Mouse (Mus musculus) thymus, postnatal 36 days (tissue): ENCODE measurements at regions not wholly inside any gene's neighbourhood (a gene's known extent, or its start where the extent isn't known, plus 50 kb on each side); places are given as distances from the start of the nearest gene placed in this dataset.
A peak's percentile ranks its signal among the peaks of the same experiment; 100 is the strongest.

Experiments used
- DNase-seq, 2 experiments: peaks; one replicate each; pipeline ENCODE4 v3.0.0; 2022; ENCODE audit warnings: mixed read lengths in 2 of 2

DNA sequence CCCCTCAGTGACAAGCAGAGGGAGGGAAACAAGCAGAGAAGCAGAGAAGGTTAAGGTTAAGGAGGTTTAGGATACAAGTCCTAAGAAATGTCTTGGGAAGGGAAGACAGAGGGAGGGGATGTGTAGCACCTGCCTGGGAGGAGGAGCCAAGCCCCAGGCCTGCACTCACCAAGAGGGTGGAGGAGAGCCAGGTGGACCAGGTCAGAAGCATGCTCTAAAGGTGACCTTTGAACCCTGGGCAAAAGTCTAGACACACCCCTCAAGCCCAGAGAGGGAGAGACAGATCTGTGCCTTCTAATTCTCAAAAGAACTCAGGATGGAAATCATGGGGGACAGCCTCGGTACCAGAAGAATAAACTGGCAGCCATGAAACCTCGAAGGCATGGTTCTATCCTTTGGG, 54.4 kb upstream of the Calm2 start:
- DNase-seq: no peak

GRCm38 (mm10) chr17:87501687-87502387, 55.1 kb upstream of the Calm2 start:
- no peak for DNase-seq

DNA sequence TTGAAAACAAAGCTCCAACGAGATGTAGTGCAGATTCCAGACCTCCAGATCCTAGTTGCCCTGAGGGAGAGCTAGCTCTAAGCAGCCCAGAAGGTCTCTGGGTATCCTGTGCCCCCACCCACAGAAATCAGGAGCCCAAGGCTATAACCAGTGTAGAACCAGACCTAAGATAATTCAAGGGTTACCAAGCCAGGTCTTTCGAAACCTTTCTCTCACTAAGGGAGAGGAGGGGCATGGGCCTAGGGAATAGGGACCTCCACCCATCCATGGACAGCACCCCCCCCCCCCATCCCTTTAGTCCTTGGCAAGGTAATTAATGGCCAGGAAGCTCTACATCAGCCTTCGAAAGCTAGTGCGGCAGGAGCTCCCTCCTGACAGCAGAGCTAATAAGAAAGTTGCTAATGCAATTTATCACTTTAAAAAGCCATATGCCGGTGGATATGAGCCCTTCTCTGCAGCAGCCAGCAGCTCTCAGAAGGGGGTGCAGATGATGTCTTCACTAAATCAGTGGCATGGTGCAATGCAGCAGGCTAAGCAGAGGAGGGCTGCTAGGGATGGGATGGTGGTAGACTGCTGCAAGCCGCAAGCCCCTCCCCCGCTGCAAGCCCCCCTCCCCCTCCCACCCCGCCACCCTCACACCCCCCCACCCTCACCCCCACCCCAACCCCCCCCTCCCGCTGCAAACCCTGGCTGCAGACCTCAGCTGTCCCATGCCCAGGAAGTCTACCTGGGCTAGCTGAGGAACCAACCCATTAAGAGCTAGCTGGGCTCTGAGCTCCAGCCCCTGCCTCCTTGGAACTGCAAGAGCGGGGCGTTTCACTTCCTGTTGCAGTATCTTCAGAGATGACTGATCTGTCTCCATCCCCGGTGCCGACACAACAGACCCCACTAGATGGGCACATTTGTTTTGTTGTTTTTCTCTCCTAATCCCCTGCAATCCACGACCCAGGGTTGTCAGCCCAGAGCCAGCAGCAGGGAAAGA, 55.9 kb upstream of the Calm2 start:
- DNase-seq: peak; percentile 17 to 29

DNA sequence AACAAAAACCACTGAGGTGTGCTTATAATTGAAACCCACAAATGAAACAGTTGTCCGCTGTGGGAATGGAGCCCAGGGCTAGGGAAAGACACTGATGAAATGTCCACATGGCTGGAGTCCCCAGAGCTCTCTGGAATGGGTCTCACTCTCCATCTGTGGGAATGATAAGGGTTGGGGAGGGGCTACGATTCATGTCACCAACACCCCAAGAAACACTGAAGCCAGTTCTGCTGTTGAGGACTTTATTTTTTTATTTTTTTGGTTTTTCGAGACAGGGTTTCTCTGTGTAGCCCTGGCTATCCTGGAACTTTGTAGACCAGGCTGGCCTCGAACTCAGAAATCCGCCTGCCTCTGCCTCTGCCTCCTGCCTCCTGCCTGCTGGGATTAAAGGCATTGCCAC, 56.8 kb upstream of the Calm2 start:
- DNase-seq: no peak

- no peak for DNase-seq
These were observed 58.4 kb upstream of the Calm2 start for GRCm38 (mm10) chr17:87504960-87505681.

- no peak for DNase-seq
These were observed 61.1 kb upstream of the Calm2 start for GRCm38 (mm10) chr17:87507848-87508247.

GRCm38 (mm10) chr17:87508582-87509253, 62.0 kb upstream of the Calm2 start:
- DNase-seq: no peak

DNA sequence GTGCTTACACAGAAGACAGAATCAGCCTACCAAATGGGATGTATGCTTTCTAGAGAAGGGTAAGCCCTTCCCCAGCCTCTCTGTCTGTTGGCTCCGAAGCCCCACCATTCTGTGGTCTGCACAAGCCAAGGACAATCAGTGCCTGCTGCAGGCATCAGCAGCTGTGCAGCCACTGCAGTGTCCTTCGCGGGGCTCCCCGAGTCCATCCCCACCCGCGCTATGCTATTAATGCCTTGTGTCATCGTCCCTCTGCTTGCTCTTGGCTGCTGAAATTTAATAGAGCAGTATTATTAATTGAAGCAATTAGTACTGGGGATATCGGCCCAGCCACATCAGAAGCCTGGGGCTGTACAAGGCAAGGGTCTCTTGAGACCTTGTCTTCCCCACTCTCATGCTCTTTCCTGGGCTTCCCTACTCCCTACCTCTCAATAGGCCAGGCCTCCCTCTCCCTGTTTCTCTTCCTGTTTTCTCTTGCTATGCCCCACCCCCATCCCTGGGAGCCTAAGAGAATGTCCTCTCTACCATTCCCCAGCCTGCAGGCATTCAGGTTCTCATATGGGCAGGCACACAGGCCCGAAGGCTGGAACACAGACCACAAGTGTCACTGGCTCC, 65.4 kb upstream of the Calm2 start:
- no peak for DNase-seq

- no peak for DNase-seq
These were observed 67.1 kb upstream of the Calm2 start for GRCm38 (mm10) chr17:87513822-87514221.

- no peak for DNase-seq
These were observed 67.8 kb upstream of the Calm2 start for GRCm38 (mm10) chr17:87514366-87515126.

- no peak for DNase-seq
These were observed 70.5 kb upstream of the Calm2 start for GRCm38 (mm10) chr17:87517258-87517657.

GRCm38 (mm10) chr17:87519454-87519853, 72.7 kb upstream of the Calm2 start:
- no peak for DNase-seq

DNA sequence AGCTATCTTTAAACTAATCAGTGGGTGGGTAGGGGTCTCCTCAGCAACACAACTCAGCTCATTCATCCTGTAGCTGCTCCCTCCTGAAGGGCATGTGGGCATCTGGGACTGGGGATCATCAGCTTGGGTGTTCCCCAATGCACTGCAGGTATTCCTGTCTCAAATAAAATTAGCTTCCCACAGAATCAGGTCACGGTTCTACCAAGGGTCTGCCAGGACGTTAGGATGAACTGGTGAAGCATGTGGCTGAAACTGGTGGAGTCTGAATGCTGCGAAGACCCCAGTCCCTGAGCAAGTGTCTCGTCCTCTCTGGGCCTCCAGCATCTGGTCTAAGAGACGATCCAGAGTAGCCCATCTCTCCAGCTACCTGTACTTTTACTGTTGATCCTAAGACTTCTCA, 74.1 kb upstream of the Calm2 start:
- no peak for DNase-seq

DNA sequence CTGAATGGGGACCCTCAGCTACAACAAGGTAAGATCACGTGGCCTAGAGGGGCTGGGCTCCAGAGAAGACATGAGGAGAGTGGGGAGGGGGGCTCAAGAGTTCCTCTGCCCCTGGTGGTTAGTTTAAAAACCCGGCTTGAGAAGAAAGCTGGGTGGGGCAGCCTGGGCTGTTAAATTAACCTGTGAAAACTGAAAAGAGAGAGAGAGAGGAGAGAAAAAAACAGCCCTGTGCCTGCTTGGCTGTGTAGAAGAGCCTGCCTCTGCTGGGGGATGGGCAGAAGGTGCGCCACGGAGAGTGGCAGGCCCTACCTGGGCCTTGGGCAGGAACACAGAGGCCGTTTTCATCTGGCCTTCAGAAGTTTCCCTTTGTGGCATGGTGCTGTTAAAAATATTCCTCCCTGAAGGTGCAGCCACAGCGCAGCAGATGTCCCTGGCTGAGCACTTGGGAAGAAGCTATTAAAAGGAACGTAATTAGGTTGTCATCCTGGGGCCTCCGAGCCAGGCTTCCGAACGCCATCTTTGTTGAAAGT, 75.0 kb upstream of the Calm2 start:
- DNase-seq: no peak

DNA sequence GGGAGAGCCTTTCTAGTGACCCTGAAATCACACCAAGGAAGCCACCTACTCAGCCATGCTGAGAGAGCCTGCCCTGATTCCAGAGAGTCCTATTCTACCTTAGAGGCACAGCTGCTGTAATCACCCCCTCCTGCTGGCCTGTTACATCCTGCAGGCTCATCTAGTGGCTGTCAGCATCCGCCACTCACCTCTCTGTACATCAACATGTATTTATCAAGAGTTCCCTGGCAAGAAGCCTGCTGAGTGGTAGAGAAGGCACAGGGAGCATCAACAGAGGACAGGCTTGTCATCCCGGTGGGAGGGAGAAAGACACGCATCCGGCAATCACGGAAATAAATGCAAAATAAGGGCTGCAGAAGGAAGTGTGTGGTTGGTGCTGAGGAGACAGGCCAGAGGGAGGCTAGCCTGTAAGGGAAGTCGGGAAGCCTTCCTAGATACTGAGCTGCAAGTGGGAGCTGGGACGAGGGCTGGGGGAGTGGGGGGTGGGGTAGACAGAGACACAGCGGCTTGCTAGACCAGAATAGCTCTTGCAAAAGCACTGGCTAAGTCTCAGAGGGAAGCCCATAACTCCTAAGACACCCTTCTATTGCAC, 75.9 kb upstream of the Calm2 start:
- no peak for DNase-seq

GRCm38 (mm10) chr17:87523643-87524042, 76.9 kb upstream of the Calm2 start:
- no peak for DNase-seq

DNA sequence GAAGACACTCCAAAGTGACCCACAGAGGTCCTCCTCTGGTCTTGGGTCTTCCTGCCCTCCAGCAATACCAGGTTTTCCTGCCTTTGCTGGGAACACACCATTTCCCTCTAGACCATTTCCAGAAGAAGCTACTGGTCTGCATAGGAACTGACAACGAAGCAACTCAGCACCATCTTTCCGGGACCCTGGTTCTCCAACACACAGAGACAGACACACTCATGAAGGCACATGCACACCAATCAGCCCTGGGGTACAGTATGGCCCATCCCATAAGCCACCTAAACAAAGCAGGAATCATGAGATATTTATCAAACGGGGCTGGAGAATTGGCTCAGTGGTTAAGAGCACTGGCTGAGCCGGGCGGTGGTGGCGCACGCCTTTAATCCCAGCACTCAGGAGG, 80.4 kb upstream of the Calm2 start:
- no peak for DNase-seq

- peak; percentile 62 to 70 for DNase-seq
These were observed 83.6 kb upstream of the Calm2 start for GRCm38 (mm10) chr17:87530162-87530817.

DNA sequence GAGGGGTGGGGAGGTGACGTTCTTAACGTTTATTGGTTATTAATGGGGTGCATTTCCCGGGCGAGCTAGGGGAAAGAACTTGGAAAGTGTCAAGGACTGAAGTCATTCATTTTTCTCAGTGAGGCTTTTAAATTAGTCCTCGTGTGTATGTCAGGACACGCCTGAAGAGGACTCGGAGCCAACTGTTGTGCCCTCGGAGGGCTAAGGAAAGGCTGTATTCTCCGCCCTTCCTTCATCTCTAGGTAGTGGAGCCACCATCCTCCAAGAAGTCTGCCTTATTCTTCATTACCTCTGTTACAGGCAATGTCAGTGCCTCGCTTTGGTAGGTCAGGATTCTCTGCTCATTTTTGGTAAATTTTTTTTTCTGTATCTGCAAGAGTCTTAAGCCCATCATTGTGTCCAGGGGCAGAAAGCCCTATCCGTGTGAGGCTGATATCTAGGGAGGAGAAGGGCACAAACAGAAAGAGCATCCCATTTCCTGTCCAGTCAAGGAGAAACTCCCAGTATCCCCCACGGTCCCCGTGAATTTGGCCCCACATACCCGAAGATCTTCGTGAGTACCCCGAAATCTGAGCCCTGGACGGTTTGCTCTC, 84.2 kb upstream of the Calm2 start:
- DNase-seq: no peak
